Mouse (Mus musculus): Measurements from ENCODE around the gene Lhfpl5. TPM values are rescaled to one million over a fixed set of nuclear protein-coding genes. Genes with fewer than 3 reads are reported as not detected.
A peak's percentile ranks its signal among the peaks of the same experiment; 100 is the strongest.

Lhfpl5 gene
- polyA plus RNA-seq, 2 experiments from 2014 or later: 1.1 to 1.3 TPM

DNA sequence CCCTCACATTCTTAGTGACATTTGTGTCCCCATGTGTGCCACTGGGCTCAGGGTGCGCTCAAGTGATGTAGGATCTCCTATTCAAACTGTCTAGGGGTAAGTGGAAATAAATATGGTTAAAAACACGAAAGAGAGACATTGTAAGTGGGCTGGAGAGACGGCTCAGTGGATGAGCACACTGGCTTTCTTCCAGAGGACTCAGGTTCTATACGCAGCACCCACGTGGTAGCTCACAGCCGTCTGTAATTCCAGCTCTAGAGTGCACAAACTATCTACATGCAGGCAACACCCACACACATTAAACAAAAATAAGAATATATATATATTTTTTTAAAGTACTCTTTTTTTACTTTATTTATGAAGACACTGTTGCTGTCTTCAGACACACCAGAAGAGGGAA, 2.5 kb upstream of the Lhfpl5 start:
- ATAC-seq: no peak

DNA sequence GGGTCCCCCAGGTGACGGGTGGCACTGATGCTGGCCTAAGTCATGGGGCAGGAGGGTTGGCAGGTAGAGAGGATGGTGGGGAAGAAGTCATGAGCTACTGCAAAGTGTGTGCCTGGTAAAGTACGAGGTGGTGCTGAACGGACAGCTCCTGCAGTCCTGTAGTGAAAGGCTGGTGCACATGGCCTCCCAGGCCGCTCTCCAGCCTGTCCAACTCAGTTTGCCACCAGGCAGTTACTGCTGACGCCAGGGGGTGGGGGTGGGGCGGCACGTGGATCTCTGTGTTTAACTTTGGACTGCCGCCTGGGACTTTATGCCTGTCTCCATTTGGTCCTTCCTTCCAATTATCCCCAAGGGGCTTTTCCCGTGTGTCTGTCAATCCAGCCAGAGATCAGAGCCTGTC, 5.0 kb downstream of the Lhfpl5 start:
- no peak for ATAC-seq

DNA sequence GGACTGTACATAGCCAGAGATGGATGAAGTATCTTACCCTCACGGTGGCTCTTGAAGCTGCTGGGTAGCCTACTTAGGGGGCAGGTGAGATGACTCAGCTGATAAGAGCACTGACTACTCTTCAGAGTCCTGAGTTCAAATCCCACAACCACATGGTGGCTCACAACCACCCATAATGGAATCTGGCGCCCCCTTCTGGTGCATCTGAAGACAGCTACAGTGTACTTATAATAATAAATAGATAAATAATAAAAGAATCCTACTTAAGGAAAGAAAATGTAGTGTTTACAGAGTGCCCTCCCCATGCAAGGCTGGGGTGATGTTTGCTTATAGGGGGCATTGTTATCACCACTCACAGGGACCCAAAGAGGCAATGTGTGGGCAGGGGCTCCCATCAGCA, 5.6 kb downstream of the Lhfpl5 start:
- no peak for ATAC-seq

DNA sequence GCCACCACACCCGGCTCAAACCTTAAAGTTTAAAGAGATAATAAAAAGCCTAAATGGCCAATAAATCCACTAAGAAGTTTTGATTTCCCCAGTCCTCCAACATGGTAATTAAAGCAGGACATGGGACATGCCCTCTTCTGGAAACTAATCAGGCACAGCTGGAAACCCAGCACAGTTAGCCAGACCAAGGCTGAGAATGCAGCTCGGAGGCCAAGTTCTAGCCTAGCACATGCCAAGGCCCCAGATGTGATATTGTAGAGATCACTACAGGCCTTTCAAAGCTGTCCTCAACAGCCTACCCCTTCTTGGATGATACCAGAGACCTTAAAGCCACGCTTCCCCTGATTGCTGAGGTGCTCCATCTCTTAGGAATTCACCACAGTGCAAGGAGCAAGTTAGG, 11.1 kb downstream of the Lhfpl5 start:
- ATAC-seq: no peak

DNA sequence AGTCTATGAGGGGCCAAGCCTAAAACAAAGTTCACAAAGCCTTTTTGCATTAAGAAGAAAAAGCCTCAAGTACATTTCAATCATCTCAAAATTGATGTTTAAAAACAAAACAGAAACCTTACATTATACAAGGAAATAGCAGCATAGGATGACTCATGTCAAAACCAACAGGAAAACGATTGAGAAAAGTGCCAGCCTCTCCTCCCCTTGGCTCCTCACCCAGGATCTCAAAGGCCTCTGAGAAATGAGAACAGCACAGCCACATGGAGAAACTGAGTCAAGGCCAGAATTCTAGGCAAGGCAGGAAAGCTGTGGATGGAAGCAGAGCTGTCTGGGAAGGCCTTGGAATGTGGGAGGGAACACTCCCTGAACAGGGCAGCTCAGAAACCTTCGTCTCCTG, 13.2 kb downstream of the Lhfpl5 start:
- ATAC-seq: no peak

DNA sequence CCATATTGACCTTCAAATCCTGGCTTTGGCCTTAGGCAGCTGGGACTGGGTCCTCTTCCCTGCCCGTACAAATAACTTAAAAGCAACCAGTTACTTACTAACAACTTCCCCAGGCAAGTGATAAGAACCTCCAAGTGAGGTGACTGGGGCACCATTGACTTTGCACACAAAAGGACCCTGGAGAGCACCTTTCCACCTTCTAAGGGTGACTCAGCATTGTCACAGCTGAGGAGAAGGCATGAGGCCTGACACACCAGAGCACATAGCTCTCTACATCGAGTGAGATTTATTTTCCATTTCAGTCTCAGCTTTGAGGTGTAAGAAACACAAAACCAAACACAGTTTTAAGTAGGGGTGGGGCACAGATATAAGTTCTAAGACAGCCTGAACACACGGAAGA, 15.2 kb downstream of the Lhfpl5 start:
- no peak for ATAC-seq

DNA sequence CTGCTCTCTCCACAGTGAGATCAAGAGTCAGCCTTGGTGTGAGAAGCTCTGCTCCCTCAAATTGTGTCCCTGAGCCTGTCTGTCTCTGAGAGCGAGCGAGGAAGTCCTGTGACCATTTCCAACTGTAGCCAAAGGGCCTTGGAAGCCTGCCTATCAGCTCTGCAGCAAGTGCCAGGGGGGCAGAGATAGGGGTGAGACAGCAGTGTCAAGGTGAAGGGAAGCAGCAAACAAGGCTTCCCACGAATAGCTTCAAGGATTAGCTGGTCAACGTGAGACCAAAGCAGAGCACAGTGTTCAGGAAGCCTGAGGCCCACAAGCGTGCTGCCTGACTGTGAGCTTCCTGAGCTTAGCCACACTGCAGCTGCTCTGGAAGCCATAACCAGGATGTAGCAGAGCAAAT, 16.0 kb downstream of the Lhfpl5 start:
- no peak for ATAC-seq

DNA sequence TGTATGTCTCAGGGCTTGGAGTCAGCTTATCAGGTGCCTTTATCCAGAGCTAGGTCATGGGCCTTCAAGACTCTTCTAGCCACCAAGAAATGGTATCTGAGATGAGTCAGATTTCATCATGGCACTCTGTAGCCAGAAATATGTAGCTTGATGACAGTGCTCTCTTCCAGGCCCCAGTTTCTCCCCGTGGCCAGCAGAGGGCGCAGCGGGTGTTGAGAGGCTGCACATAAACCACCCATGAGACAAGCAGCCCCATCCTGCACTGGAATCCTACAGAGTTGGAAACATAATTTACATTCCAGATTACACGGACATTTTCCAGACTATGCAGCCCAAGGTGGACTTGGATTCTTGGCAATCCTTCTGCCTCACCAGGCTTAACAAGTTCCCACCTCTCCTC, 17.6 kb downstream of the Lhfpl5 start:
- no peak for ATAC-seq

DNA sequence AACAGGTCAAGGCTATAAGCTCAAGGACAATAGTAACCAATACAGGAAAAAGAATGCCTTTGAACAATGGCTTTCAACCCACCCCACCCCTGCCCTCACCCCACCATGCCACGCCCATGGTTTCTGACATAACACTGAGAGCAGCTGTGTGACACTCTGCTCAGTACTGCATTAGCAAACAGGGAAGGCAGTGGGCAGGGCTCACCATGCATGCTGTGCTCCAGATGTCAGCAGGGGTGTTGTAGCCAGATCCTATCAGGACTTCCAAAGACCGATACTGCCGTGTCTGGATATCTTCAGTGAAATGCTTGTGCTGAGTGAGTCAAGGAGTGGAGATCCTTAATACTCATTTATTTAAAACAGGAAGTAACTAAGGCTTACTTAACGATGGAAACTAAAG, 18.5 kb downstream of the Lhfpl5 start:
- no peak for ATAC-seq

DNA sequence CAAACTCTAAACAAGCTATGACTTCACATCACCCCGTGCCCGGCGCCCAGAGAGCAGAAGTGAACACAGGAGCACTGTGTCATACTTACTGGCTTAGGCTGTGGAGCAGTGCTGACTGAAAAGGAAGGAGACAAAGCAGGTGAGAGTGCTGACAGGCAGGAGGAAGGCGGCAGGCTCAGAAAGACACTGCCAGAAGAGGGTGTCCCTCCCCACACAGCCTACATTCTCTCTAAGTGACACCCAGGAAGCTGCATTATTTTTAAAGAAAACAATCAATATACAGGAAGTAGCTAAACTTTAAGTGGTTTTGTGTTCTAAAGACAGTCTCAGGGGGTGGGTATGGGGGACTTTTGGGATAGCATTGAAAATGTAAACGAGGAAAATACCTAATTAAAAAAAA, 25.3 kb downstream of the Lhfpl5 start:
- no peak for ATAC-seq

DNA sequence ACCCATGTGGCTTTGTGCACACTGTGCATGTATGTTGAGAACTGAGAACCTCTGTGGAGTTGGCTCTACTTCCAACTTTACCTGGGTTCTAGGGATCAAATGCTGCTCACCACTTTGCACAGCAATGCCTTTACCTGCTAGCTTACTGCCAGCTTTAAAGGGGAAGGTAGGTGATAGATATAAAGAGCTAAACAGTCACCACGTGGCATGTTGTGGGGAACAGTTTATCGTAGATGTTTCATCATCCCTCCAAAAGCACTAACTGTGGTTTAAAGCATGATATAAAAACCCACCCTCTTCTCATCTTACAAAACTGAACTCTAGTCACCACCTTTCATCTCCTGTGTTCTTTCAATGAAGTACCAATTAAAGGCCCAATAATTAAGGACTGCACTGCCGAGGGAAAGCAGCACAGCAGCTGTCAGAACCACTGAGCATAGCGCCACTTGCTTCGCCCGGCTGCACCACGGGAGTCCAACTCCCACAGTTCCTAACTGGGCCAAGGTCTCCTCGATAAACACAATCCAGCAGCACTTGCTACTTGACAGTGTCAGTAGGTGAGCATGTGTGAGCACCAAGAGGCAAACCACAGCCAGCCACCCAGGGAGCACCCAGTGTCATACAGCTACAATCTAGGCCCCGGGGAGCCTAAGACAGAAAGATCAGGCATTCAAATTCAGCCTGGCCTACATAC, 26.3 kb downstream of the Lhfpl5 start:
- no peak for ATAC-seq

DNA sequence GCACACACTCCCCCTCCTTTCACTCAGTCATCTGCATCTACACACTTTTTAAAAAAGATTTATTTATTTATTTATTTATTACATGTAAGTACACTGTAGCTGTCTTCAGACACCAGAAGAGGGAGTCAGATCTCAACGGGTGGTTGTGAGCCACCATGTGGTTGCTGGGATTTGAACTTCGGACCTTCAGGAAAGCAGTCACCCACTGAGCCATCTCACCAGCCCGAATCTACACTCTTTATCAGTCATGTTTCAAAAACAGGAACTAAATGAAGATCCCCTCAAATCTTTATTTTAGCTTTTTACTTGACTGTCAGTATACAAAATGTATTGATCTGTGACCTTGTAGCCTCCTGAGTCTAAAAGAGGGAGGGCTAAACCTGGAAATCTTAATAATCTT, 34.1 kb downstream of the Lhfpl5 start:
- ATAC-seq: no peak

DNA sequence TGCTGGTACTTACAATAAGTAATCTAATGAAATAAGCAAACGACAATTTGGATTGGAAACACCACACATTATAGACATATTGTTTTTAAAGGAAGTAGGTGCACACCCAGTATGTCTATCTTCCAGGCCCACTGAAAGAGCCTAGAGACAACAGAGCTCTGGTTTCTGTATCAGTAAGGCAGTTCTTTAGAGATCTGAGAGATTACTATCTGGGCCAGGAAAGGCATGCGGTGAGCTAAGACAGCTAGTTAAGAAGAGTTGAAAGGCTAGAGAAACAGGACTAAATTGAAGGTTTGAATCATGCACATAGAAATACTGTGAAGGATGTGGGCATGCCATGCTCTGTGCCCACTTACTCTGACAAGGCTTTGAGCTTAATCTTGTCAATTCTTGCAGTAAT, 37.2 kb downstream of the Lhfpl5 start:
- peak; percentile 95 for ATAC-seq

DNA sequence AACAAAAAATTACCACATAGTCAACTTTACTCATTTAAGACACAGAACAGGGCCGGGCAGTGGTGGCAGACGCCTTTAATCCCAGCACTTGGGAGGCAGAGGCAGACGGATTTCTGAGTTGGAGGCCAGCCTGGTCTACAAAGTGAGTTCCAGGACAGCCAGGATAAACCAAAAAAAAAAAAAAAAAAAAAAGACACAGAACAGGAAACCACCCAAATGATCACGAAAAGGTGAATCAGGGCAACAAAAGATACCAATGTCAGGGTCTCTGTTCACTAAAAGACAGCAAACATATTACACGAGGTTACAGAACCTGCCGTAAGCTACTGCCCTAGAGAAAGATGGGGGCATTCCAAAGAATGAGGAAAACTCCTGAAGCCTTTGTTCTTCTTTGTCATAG, 37.7 kb downstream of the Lhfpl5 start:
- peak; percentile 11 for ATAC-seq

DNA sequence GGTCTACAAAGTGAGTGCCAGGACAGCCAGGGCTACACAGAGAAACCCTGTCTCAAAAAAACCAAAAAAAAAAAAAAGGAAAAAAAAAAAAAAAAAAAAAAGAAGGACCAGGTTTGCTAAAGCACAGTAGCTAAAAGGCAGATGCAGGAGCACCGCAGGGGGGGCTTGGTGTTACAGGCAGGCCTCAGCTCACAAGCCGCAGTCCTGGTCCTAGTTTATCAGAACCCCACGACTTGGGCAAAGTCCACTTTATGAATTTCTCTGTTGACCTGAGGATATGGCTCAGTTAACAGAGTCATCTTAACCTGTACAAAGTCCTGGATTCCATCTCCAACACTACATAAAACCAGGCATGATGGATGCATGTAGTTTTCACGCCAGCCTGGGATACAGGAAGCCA, 39.9 kb downstream of the Lhfpl5 start:
- no peak for ATAC-seq

DNA sequence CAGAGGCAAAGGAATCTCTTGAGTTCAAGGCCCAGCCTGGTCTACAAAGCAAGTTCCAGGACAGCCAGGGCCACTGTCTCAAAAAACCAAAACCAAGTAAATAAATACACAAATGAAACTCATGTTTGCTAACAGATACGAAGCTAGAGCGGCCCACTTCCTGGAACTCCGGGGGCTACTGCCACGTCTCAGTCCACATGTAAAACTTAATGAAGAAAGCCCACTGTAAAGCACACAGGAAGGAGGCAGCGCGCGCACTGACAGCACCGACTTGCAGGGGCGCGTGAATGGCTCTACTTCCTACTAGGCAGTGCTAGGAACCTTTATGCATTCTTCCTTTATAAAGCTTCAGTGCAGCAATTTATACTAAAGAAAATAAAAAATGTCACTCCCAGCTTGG, 42.2 kb downstream of the Lhfpl5 start:
- ATAC-seq: no peak

DNA sequence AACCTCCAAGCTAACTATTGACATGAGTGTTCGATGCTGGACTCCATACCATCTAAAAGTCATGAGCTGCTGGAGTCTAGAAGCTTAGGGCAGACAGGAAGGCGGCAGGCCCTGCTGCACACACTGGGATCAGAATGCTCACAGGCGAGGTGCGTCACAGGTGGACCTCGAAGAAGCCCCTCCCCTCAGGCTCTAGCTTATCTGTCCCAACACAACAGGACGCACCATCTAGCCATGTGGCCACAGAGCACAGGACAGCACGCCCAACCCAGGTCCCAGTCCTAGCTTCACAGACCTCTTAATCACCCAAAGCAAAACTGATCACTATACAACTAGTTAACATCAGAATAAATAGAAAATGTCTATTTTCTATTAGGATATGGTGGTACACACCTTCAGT, 42.7 kb downstream of the Lhfpl5 start:
- ATAC-seq: no peak

DNA sequence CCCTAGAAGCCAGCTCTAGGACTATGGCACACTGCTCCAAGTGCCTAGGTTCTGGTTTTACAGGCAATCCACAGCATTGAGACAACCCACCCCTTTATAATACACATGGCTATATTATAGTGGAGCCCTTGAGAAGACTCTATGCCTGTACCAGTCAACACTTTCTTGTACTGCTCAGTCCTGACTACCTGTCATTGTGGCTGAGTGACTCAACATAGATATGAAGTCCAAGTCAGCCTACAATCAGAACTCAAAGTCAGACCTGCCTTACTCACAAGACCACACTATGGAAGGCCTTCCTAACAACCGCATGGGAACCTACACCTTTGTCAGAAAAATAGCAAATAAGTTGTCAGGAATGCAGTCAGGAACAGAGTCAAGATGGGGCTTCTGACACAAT, 43.3 kb downstream of the Lhfpl5 start:
- ATAC-seq: no peak

DNA sequence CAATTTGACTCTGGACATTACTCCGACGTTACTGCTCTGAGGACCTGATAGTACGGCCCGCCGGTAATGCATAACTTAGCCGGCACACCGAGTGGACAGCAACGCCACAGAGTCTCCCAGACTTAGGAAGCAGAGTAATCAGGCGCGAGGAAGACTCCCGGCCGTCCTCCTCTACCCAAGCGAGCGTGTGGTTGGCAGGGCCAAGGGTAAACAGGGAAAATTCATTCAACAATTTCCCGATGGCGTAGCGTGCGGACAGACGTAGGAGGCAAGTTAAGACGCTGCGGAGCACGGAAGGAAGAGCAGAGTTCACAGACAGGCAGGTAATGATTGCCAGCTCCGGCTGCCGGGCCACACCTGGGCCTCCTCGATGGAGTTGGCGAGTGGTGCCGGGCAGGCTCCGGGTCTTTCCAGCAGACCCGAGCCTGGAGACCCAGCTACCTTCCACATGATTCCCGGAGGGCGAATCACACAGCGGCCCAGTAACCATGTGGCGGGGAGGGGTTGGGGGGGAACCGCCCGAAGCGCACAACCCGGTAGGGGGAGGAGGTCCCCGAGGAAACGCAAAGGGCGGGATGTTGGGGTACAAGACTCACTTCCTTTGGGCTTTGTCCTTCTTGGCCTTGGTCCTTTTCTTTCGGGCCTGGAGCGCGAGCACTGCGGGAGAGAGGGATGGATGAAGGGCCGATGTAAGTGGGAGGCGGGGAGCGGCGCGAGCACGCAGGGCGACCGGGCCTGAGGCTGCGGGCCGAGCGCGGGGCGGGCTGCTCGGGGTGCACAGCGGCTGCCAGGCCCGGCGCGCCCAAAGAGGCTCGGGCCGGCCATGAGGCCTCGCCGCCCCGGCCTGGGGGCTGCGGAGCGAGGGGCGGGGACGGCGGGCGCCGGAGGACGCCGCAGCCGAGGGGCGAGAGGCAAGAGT, 46.2 kb downstream of the Lhfpl5 start:
- peak; percentile 50 for ATAC-seq

DNA sequence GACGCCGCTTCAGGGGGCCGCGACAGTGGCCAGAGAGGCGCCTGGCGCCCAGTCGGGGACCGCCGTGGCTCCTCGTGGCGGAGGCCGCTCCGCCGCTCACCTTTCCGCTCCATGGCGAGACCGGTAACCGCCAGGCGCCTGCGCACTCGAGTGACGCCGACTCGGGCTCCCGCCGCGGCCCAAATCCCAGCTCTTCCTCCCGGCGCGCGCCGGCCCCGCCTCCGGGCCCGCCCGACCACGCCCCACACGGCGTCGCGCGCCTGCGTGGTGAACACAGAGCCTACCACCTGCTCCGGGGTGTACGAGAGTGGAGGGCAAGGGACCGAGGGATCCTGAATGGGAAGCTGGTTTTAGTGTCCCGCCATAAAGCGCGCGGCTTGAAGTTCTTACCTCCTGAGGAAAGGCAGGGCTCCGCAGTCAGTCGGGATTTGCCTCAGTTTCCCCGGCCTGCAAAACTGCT, 46.9 kb downstream of the Lhfpl5 start, which contains the start of gene Srpk1:
TSS of gene Srpk1 (minus strand) at position 410 of the 460 bp plus-strand sequence.
- ATAC-seq: peak; percentile 80

DNA sequence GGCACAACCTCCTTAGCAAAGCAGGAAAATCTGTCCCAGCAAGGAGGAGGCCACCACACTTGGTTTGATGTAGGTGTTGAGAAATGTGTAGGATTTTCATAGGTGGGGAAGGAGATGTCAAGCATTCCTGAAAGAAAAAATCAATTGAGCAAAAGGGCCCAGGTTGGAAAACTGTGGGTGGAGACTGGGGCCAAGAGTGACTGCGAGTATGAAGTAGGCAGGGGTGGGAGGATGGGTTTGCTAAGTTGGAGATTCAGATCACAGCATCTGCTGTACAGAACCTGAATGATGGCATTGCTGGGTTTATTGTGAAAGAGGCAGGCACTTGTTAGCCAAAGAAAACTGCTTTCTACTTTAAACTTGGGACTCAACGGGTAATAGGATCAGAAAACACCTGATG, 49.4 kb downstream of the Lhfpl5 start:
- no peak for ATAC-seq

DNA sequence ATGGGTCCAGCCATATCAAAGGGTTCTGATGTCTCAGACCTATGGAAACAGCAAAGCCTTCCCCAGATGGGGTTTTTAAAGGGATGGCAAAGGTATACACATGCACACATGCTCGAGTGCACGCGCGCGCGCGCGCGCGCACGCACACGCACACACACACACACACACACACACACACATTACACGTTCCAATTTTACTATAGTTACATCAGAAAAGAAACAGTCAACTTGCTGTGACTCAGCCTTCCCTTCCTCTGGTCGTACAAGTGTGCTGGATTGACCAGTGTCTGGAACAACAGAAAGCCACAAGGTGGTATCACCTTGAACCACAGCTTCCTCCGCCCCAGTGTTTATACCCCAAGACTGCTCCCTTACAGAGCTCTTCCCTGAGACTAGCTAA, 49.9 kb downstream of the Lhfpl5 start:
- ATAC-seq: no peak

DNA sequence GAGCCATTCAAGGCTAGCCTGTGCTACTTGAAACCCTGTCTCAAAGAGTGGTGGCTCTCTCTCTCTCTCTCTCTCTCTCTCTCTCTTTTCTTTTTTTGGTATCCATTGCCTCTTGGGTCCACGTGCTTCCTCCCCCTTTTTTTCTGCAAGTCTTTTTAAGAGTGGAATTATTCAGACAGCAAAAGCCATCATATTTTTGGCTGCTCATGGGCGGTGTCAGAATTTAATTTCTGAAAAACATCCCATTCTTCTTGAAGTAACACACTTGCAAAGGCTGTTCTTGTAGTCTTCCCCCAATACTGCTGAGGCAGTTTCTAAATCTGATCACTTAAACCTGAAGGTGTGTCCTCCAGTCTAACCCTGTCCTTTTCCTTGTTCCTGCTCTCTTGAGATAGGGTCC, 51.5 kb downstream of the Lhfpl5 start:
- ATAC-seq: no peak
